Mouse (Mus musculus) right cerebral cortex, postnatal 25 days (tissue): Measurements from ENCODE around the gene Mpp2.

ENCODE experiments used
- DNase-seq: peaks from one replicate; pipeline ENCODE4 v3.0.0; 2022

Gene Mpp2

GRCm38 (mm10) chr11:102087931-102088898 lies at the start of gene Mpp2:
Gene Mpp2, minus strand, starts transcription at chr11:102088515.
- DNase-seq: peak; percentile 76

DNA sequence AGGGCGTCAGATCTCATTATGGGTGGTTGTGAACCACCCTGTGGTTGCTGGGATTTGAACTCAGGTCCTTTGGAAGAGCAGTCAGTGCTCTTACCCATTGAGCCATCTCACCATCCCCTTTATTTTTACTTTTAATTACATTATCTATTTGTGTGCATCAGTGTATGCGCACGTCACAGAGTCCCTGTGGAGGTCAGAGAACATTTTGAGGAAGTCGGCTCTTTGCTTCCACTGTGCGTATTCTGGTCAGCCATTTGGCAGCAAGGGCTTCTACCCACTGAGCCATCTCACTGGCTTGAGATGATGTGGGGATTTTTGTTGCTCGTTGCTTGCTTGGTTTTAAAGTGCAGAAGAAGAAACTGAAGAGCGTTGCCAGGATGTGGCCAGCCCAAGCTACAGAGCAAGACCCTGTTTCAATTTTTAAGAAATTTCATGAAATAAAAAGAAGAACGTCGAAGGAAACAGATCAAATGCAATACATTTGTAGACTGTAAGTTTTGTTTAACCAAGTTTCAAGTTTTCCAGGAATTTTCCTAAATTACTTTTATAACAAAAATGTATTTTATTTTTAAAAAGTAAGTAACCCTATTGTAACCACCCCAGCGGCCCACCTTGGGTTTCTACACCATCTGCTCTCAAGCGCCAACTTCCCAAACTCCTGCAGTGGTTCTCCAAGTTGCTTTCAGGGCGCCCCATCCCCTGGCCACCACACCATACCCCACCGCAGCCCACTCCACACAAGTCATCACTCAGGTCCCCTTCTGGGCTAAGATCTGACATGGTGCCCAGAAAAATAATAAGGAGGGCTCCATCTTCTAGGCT lies 49.5 kb upstream of the Mpp2 start:
- DNase-seq: no peak

GRCm38 (mm10) chr11:102134516-102134915 lies 46.2 kb upstream of the Mpp2 start:
- no peak for DNase-seq

DNA sequence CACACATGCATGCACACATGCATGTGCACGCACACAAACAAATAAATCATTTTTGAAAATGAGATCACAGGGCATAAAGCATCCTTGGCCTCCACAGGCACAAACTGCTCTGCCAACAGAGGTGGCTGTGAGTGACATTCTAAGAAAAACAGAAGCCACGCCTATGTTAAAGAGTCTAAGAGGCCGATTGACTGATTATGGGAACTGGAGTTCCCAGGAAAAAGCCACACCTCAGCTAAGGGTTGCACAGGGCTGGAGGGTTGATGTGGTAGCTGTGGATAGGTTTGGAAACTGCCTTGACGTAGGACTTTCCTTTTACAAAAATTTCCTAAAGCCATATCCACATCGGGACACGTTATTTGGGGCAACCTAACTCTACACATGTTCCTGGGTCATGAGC lies 29.1 kb upstream of the Mpp2 start:
- no peak for DNase-seq

DNA sequence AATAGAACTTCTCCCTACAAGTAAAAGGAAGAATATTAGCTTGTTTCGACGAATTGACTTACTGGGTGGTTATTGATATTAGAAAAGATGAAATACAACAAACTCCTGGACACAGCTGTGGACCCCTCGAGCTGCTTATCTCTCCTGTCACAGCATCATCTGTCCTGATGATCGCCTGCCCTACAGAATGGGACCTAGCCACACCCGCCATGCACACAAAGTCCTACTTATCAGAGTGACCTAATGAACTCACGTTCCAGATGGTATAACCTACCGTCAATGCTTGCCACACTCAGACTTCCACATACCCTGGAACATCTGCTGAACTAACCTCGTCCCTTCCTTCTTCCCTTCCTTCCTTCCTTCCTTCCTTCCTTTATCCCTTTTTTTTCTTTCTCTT lies 27.9 kb upstream of the Mpp2 start:
- no peak for DNase-seq

DNA sequence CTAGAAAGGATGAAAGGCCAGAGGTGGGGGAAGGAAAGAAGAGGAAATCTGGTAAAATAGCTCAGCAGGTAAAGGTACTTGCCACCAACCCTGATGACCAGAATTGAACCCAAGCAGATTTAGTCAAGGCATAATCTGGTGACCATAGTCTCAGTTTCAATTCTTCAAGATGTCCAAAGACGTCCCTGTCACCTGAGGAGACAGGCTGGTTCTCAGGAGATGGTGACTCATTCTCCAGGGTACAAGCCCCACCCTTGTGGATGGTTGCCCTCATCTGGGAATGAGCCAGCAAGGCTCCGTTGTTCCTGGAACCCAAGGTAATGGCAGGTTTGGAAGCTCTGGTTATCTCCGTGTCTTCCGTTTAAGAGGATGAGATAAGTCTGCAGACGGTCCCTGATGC lies 23.3 kb upstream of the Mpp2 start:
- DNase-seq: no peak

- no peak for DNase-seq
These were observed 19.4 kb upstream of the Mpp2 start, which contains the start of gene Pyy for GRCm38 (mm10) chr11:102107732-102108131. Gene Pyy, minus strand, starts transcription at chr11:102107832.

GRCm38 (mm10) chr11:102106911-102107310 lies 18.6 kb upstream of the Mpp2 start:
- no peak for DNase-seq

DNA sequence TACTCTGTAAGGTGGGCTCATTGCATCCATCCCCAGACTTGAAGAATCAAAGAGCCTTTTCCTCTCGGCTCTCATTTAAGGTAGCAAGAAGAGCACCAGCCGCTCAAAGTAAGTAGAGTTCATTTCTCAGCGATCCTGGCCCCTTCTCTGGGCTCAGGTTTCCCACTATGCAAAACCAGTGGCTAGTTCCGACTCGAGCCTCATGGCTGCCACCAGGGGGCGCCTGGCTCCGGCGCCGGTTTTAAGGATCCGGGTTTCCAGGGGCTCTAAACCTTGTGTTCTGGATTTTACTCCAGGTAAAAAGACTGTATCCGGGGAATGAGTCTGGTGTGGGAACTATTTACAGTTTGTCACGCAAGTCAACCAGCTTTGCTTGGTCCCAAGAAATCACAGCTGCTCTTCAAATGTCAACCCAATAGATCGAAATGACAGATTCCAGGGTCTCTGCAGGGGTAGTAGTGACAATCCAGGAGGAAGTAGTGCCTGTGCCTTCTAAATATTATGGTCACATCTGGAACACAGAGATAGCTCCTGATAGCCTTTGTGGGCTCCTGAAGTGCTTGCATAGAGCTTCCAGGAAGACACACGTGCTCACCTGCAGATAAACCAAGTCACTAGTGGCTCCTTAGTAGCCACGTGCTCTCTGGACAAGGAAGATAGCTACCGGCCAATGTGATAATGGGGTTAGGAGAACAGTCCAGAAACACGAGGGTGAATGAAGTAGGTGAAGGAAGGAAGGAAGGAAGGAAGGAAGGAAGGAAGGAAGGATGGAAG lies 14.4 kb upstream of the Mpp2 start:
- no peak for DNase-seq

GRCm38 (mm10) chr11:102101219-102101618 lies 12.9 kb upstream of the Mpp2 start, which contains the start of gene Ppy:
Gene Ppy, minus strand, starts transcription at chr11:102101319.
- no peak for DNase-seq

GRCm38 (mm10) chr11:102096887-102097391 lies 8.6 kb upstream of the Mpp2 start:
- peak; percentile 62 for DNase-seq

GRCm38 (mm10) chr11:102096446-102096845 lies 8.1 kb upstream of the Mpp2 start:
- no peak for DNase-seq

- no peak for DNase-seq
These were observed 7.4 kb upstream of the Mpp2 start for GRCm38 (mm10) chr11:102095676-102096075.

GRCm38 (mm10) chr11:102089088-102089808 lies 933 bp upstream of the Mpp2 start:
- peak; percentile 63 for DNase-seq

DNA sequence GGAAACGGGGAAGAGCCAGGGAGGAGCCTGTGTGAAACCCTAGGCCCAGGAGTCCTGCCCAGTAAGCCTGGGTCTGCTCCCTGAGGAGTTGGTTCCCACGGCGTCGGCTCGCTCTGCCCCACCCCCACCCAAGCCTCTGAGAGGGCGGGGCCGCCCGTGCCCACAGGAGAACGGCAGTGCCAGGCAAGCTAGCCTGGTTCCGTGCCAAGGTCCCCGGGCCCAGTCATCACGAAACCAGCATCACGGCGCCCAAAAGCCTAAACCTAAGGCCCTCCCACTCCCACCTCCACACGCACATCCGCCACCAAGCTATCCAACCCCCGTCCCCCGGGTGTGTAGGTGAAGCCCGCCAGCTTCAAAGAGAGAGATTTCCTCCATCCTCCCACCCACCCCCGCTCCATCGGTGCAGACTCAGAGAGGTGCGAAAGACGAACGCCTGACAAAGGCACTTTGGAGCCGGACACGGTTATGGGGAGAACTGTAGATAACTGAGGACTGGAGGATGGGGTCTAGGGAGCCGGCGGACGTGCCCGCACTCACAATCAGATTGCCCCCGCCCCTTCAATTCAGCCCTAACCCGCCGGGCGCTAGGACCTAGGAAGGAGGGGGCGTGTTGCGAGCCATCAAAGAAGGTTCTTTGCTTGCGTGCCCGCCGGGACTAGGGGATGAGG lies 1.1 kb downstream of the Mpp2 start:
- DNase-seq: peak; percentile 85

GRCm38 (mm10) chr11:102086331-102086730 lies 2.0 kb downstream of the Mpp2 start:
- DNase-seq: peak; percentile 77

- no peak for DNase-seq
These were observed 4.2 kb downstream of the Mpp2 start for GRCm38 (mm10) chr11:102084159-102084558.

DNA sequence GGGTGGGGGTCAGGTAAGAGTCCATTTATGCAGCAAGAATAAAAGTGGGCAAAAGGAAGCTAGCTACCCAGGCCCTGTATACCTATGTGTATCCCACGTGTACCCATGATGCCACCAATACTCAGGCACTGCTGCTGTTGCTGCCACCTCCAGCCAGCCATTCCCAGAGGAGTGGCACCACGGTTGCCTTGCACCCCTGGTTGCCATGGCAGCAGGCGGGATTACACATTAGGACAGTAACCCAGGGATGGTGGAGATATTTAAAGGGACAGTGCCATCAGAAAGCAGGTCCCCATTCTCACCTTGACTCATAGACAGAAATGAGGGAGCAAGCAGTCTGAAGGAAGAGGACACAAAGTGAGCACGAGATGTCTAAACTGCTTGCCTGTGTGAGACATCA lies 5.1 kb downstream of the Mpp2 start:
- DNase-seq: peak; percentile 46

DNA sequence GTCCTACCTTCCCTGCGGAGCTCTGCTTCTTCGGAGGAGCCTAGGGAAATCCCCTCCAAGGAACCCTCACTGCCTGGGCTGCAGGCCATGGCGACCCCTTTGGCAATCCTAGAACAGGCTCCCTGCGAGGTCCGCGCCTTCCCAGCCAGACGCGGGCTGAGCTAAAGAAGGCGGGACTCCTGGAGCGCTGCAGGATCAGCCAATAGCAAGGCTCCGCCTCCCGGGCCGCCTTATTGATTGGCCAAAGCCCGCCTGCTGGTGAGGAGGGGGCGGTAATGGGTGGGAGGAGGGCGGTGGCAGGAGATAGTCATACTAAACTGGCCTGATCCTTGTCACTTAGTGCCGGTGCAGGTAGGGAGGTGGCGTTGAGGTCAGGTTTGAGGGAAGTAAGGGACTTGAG lies 6.0 kb downstream of the Mpp2 start:
- DNase-seq: peak; percentile 76

GRCm38 (mm10) chr11:102073722-102074121 lies 14.6 kb downstream of the Mpp2 start:
- DNase-seq: no peak

- no peak for DNase-seq
These were observed 15.6 kb downstream of the Mpp2 start for GRCm38 (mm10) chr11:102072729-102073128.
